Mouse (Mus musculus): ENCODE measurements around the gene Josd2. TPM values are rescaled to one million over a fixed set of nuclear protein-coding genes. Genes with fewer than 3 reads are reported as not detected.

Gene Josd2
- polyA plus RNA-seq, 1 experiment = not detected

- TF ChIP-seq POLR2A (IDR thresholded peaks at IDR 0.05; ENCODE audit: insufficient read depth, low read depth, low read length) (no peak), CTCF (IDR thresholded peaks at IDR 0.05; ENCODE audit: insufficient read depth, low read depth, low read length) (no peak)
- Histone ChIP-seq H3K27ac (ENCODE audit: insufficient read depth, low read depth, low read length) (peak overlapping the region; percentile 74), H3K4me1 (ENCODE audit: control insufficient read depth, insufficient read depth, low read length) (peaks cover 50% of the 10 kb centered on the region), H3K4me3 (ENCODE audit: insufficient read depth, low read depth, low read length) (peak overlapping the region; percentile 90)
- WGBS = 1% methylated on average over 20 of the region's 20 CpGs
Measured at GRCm38 (mm10) chr7:44443268-44444173, 24.3 kb upstream of the Josd2 start.

GRCm38 (mm10) chr7:44444886-44445527 is 22.8 kb upstream of the Josd2 start:
- peak overlapping the region; percentile 5 for H3K4me3 ChIP-seq (ENCODE audit: insufficient read depth, low read depth, low read length)
- TF ChIP-seq CTCF (IDR thresholded peaks at IDR 0.05; ENCODE audit: insufficient read depth, low read depth, low read length) = no peak
- no peak for TF ChIP-seq POLR2A (IDR thresholded peaks at IDR 0.05; ENCODE audit: insufficient read depth, low read depth, low read length)
- 20% methylated on average over 29 of the region's 29 CpGs for WGBS
- H3K27ac ChIP-seq (ENCODE audit: insufficient read depth, low read depth, low read length) = peak overlapping the region; percentile 18
- H3K4me1 ChIP-seq (ENCODE audit: control insufficient read depth, insufficient read depth, low read length) = peaks cover 59% of the 10 kb centered on the region

GRCm38 (mm10) chr7:44445528-44445923 is 22.3 kb upstream of the Josd2 start:
- H3K4me3 ChIP-seq (ENCODE audit: insufficient read depth, low read depth, low read length) = peak overlapping the region; percentile 5
- H3K27ac ChIP-seq (ENCODE audit: insufficient read depth, low read depth, low read length) = peak overlapping the region; percentile 21; the same call in 1 of the 2 replicates
- WGBS = 27% methylated on average over 7 of the region's 7 CpGs
- peaks cover 56% of the 10 kb centered on the region for H3K4me1 ChIP-seq (ENCODE audit: control insufficient read depth, insufficient read depth, low read length)
- TF ChIP-seq POLR2A (IDR thresholded peaks at IDR 0.05; ENCODE audit: insufficient read depth, low read depth, low read length) (no peak), CTCF (IDR thresholded peaks at IDR 0.05; ENCODE audit: insufficient read depth, low read depth, low read length) (no peak)

GRCm38 (mm10) chr7:44446070-44446855 is 21.5 kb upstream of the Josd2 start:
- Histone ChIP-seq H3K27ac (ENCODE audit: insufficient read depth, low read depth, low read length) (peak overlapping the region; percentile 56), H3K4me1 (ENCODE audit: control insufficient read depth, insufficient read depth, low read length) (peaks cover 56% of the 10 kb centered on the region), H3K4me3 (ENCODE audit: insufficient read depth, low read depth, low read length) (0 out of 2 replicates have a peak overlapping the region, but pooled peaks have one; percentile 11)
- WGBS = 8% methylated on average over 12 of the region's 12 CpGs
- TF ChIP-seq POLR2A (IDR thresholded peaks at IDR 0.05; ENCODE audit: insufficient read depth, low read depth, low read length) (no peak), CTCF (IDR thresholded peaks at IDR 0.05; ENCODE audit: insufficient read depth, low read depth, low read length) (no peak)

- TF ChIP-seq POLR2A (IDR thresholded peaks at IDR 0.05; ENCODE audit: insufficient read depth, low read depth, low read length) (no peak), CTCF (IDR thresholded peaks at IDR 0.05; ENCODE audit: insufficient read depth, low read depth, low read length) (no peak)
- Histone ChIP-seq H3K27ac (ENCODE audit: insufficient read depth, low read depth, low read length) (no peak overlapping the region), H3K4me1 (ENCODE audit: control insufficient read depth, insufficient read depth, low read length) (peaks cover 29% of the 10 kb centered on the region), H3K4me3 (ENCODE audit: insufficient read depth, low read depth, low read length) (no peak overlapping the region)
- WGBS = 2% methylated on average over 3 of the region's 3 CpGs
Measured at GRCm38 (mm10) chr7:44453256-44453655, 14.5 kb upstream of the Josd2 start.

- WGBS = 94% methylated on average over 1 of the region's 1 CpGs
- H3K27ac ChIP-seq (ENCODE audit: insufficient read depth, low read depth, low read length) = no peak overlapping the region
- TF ChIP-seq POLR2A (IDR thresholded peaks at IDR 0.05; ENCODE audit: insufficient read depth, low read depth, low read length) (no peak), CTCF (IDR thresholded peaks at IDR 0.05; ENCODE audit: insufficient read depth, low read depth, low read length) (no peak)
- peaks cover 23% of the 10 kb centered on the region for H3K4me1 ChIP-seq (ENCODE audit: control insufficient read depth, insufficient read depth, low read length)
- H3K4me3 ChIP-seq (ENCODE audit: insufficient read depth, low read depth, low read length) = no peak overlapping the region
Measured at GRCm38 (mm10) chr7:44456302-44456701, 11.5 kb upstream of the Josd2 start.

- no peak overlapping the region for H3K27ac ChIP-seq (ENCODE audit: insufficient read depth, low read depth, low read length)
- 70% methylated on average over 6 of the region's 6 CpGs for WGBS
- H3K4me3 ChIP-seq (ENCODE audit: insufficient read depth, low read depth, low read length) = no peak overlapping the region
- H3K4me1 ChIP-seq (ENCODE audit: control insufficient read depth, insufficient read depth, low read length) = peaks cover 33% of the 10 kb centered on the region
- TF ChIP-seq POLR2A (IDR thresholded peaks at IDR 0.05; ENCODE audit: insufficient read depth, low read depth, low read length) (no peak), CTCF (IDR thresholded peaks at IDR 0.05; ENCODE audit: insufficient read depth, low read depth, low read length) (no peak)
Measured at GRCm38 (mm10) chr7:44460067-44460466, 7.7 kb upstream of the Josd2 start.

GRCm38 (mm10) chr7:44460767-44461502 is 6.8 kb upstream of the Josd2 start:
- Histone ChIP-seq H3K4me1 (ENCODE audit: control insufficient read depth, insufficient read depth, low read length) (peaks cover 37% of the 10 kb centered on the region), H3K4me3 (ENCODE audit: insufficient read depth, low read depth, low read length) (no peak overlapping the region), H3K27ac (ENCODE audit: insufficient read depth, low read depth, low read length) (no peak overlapping the region)
- TF ChIP-seq POLR2A (IDR thresholded peaks at IDR 0.05; ENCODE audit: insufficient read depth, low read depth, low read length) (no peak), CTCF (IDR thresholded peaks at IDR 0.05; ENCODE audit: insufficient read depth, low read depth, low read length) (no peak)
- 84% methylated on average over 31 of the region's 31 CpGs for WGBS

Measured in olfactory bulb, adult 2 months (tissue).